Mouse (Mus musculus) embryonic facial prominence, embryonic 11.5 days (tissue): ENCODE results near the gene Ext2. TPM values are rescaled to one million over a fixed set of nuclear protein-coding genes. Genes with fewer than 3 reads are reported as not detected.

ENCODE experiments used
- ATAC-seq: fragments of 200-750 bp; cut with Nextera tagmentation; replicated peaks from 2 replicates; pipeline ENCODE4 v1.8.0; 2017; ENCODE audit warnings: low read depth; ENCODE audit not compliant: insufficient number of reproducible peaks, low FRiP score, low TSS enrichment
- DNase-seq: peaks from one replicate; pipeline ENCODE4 v3.0.0-alpha.2; 2015; ENCODE audit warnings: low spot score
- H3K27ac ChIP-seq: fragments of 300-500 bp; sonication (generic); replicated peaks from 2 replicates; pipeline ENCODE4 v1.5.1; 2014; ENCODE audit warnings: mild to moderate bottlenecking, low read depth, low read length, control low read depth
- H3K27me3 ChIP-seq: fragments of 300-500 bp; sonication (generic); 2 replicates; pipeline ENCODE4 v1.6.1; 2014; ENCODE audit warnings: mild to moderate bottlenecking, low read length, moderate library complexity, mixed read lengths; ENCODE audit not compliant: control insufficient read depth, insufficient read depth
- H3K36me3 ChIP-seq: fragments of 300-500 bp; sonication (generic); replicated peaks from 2 replicates; pipeline ENCODE4 v1.6.1; 2014; ENCODE audit warnings: low read depth, mild to moderate bottlenecking, low read length, moderate library complexity, mixed read lengths; ENCODE audit not compliant: control insufficient read depth, insufficient read depth
- H3K4me1 ChIP-seq: fragments of 300-500 bp; sonication (generic); 2 replicates; pipeline ENCODE4 v1.6.1; 2014; ENCODE audit warnings: low read length, mixed read lengths; ENCODE audit not compliant: control insufficient read depth, insufficient read depth
- H3K4me2 ChIP-seq: fragments of 300-500 bp; sonication (generic); 2 replicates; pipeline ENCODE4 v1.6.1; 2014; ENCODE audit warnings: low read depth, mild to moderate bottlenecking, control low read depth, low read length, moderate library complexity
- H3K4me3 ChIP-seq: fragments of 300-500 bp; sonication (generic); 2 replicates; pipeline ENCODE4 v1.5.1; 2014; ENCODE audit warnings: low read depth, low read length, control low read depth
- H3K9ac ChIP-seq: fragments of 300-500 bp; sonication (generic); replicated peaks from 2 replicates; pipeline ENCODE4 v1.6.1; 2014; ENCODE audit warnings: mild to moderate bottlenecking, control low read depth, low read length
- H3K9me3 ChIP-seq: fragments of 300-500 bp; sonication (generic); replicated peaks from 2 replicates; pipeline ENCODE4 v1.6.1; 2016; ENCODE audit warnings: mild to moderate bottlenecking, low read length, inconsistent platforms, mixed read lengths; ENCODE audit not compliant: control insufficient read depth
- WGBS: fragments of 180-500 bp; shearing (Covaris S2); extraction: QIAGEN DNeasy Blood & Tissue Kit; methylation state at CpG from one replicate; pipeline ENCODE4 v1.1.7; 2014; 5-methylcytosine and 5-hydroxymethylcytosine counted together
- polyA plus RNA-seq: library from polyadenylated mRNA; unstranded; fragments of >200 nt; fragmentation: Nextera tagmentation; extraction: Ambion mirVana; gene quantifications from 2 replicates; pipeline ENCODE4 v1.2.1, GENCODE M21; 2014

Ext2 gene
- polyA plus RNA-seq, 1 experiment from 2014 or later = 70.1 TPM

GRCm38 (mm10) chr2:93644234-93644633, 178.1 kb downstream of the Ext2 start:
- Histone ChIP-seq H3K4me3 (peak overlapping the region; percentile 85), H3K9ac (peak overlapping the region; percentile 99)

GRCm38 (mm10) chr2:93643403-93643780, 179.0 kb downstream of the Ext2 start:
- Histone ChIP-seq H3K27ac (peak overlapping the region; percentile 100), H3K36me3 (no peaks in the 10 kb centered on the region), H3K4me1 (peaks cover 9% of the 10 kb centered on the region), H3K4me3 (peak overlapping the region; percentile 85), H3K27me3 (peaks cover 43% of the 10 kb centered on the region), H3K4me2 (peak overlapping the region; percentile 70), H3K9ac (peak overlapping the region; percentile 99), H3K9me3 (no peaks in the 10 kb centered on the region)
- no peak for DNase-seq
- no peak for ATAC-seq
- under 1% methylated on average over 28 of the region's 28 CpGs for WGBS

More at GRCm38 (mm10) chr2:93644234-93644633, 178.1 kb downstream of the Ext2 start:
- peaks cover 9% of the 10 kb centered on the region for H3K4me1 ChIP-seq
- peak overlapping the region; percentile 70 for H3K4me2 ChIP-seq
- no peaks in the 10 kb centered on the region for H3K9me3 ChIP-seq
- ATAC-seq (no peak), DNase-seq (no peak)
- peak overlapping the region; percentile 100 for H3K27ac ChIP-seq
- peaks cover 49% of the 10 kb centered on the region for H3K27me3 ChIP-seq
- WGBS = 14% methylated on average over 4 of the region's 4 CpGs
- H3K36me3 ChIP-seq = no peaks in the 10 kb centered on the region

GRCm38 (mm10) chr2:93634609-93635008, 187.8 kb downstream of the Ext2 start:
- Histone ChIP-seq H3K27me3 (peaks cover 5% of the 10 kb centered on the region), H3K36me3 (no peaks in the 10 kb centered on the region), H3K4me2 (no peak overlapping the region), H3K9ac (no peak overlapping the region), H3K4me3 (no peak overlapping the region), H3K27ac (no peak overlapping the region), H3K9me3 (no peaks in the 10 kb centered on the region), H3K4me1 (peaks cover 2% of the 10 kb centered on the region)
- WGBS = 84% methylated on average over 4 of the region's 4 CpGs
- ATAC-seq = no peak
- DNase-seq = no peak

GRCm38 (mm10) chr2:93624665-93625408, 197.5 kb downstream of the Ext2 start:
- ATAC-seq = no peak
- no peak overlapping the region for H3K4me2 ChIP-seq
- DNase-seq = no peak

GRCm38 (mm10) chr2:93619208-93619849, 203.0 kb downstream of the Ext2 start:
- H3K27me3 ChIP-seq = no peaks in the 10 kb centered on the region
- 33% methylated on average over 5 of the region's 5 CpGs for WGBS
- ATAC-seq = peak; percentile 35
- H3K9ac ChIP-seq = no peak overlapping the region; the same call in 1 of the 2 replicates
- peaks cover 2% of the 10 kb centered on the region; the same call in 1 of the 2 replicates for H3K4me1 ChIP-seq
- H3K9me3 ChIP-seq = no peaks in the 10 kb centered on the region
- no peak overlapping the region for H3K4me3 ChIP-seq
- no peak overlapping the region; the same call in 1 of the 2 replicates for H3K4me2 ChIP-seq
- H3K27ac ChIP-seq = peak overlapping the region; percentile 49; the same call in 1 of the 2 replicates
- H3K36me3 ChIP-seq = no peaks in the 10 kb centered on the region
- DNase-seq = no peak

More at GRCm38 (mm10) chr2:93624665-93625408, 197.5 kb downstream of the Ext2 start:
- H3K9ac ChIP-seq = no peak overlapping the region
- no peaks in the 10 kb centered on the region for H3K9me3 ChIP-seq
- no peaks in the 10 kb centered on the region for H3K36me3 ChIP-seq
- H3K27ac ChIP-seq = no peak overlapping the region
- H3K4me3 ChIP-seq = no peak overlapping the region
- H3K4me1 ChIP-seq = peaks cover 3% of the 10 kb centered on the region; the same call in 1 of the 2 replicates
- no peaks in the 10 kb centered on the region for H3K27me3 ChIP-seq
- WGBS = 57% methylated on average over 13 of the region's 13 CpGs

- Histone ChIP-seq H3K4me3 (no peak overlapping the region), H3K9ac (no peak overlapping the region), H3K27me3 (no peaks in the 10 kb centered on the region), H3K4me1 (peaks cover 2% of the 10 kb centered on the region; the same call in 1 of the 2 replicates), H3K27ac (0 out of 2 replicates have a peak overlapping the region, but pooled peaks have one; percentile 24), H3K9me3 (no peaks in the 10 kb centered on the region), H3K36me3 (no peaks in the 10 kb centered on the region), H3K4me2 (no peak overlapping the region)
- 22% methylated on average over 19 of the region's 19 CpGs for WGBS
- no peak for ATAC-seq
- peak; percentile 54 for DNase-seq
Observed at GRCm38 (mm10) chr2:93618447-93619199, 203.7 kb downstream of the Ext2 start.

- Histone ChIP-seq H3K4me3 (no peak overlapping the region), H3K4me2 (peak overlapping the region; percentile 1), H3K27ac (peak overlapping the region; percentile 78), H3K9me3 (no peaks in the 10 kb centered on the region), H3K9ac (peak overlapping the region; percentile 33), H3K27me3 (no peaks in the 10 kb centered on the region), H3K4me1 (peaks cover 2% of the 10 kb centered on the region; the same call in 1 of the 2 replicates), H3K36me3 (no peaks in the 10 kb centered on the region)
- DNase-seq (peak; percentile 70), ATAC-seq (no peak)
- 38% methylated on average over 27 of the region's 27 CpGs for WGBS
Observed at GRCm38 (mm10) chr2:93615845-93616689, 206.3 kb downstream of the Ext2 start.
